Comparison of ENCODE assay signal across 10 mouse cellular contexts in the genomic region with DNA sequence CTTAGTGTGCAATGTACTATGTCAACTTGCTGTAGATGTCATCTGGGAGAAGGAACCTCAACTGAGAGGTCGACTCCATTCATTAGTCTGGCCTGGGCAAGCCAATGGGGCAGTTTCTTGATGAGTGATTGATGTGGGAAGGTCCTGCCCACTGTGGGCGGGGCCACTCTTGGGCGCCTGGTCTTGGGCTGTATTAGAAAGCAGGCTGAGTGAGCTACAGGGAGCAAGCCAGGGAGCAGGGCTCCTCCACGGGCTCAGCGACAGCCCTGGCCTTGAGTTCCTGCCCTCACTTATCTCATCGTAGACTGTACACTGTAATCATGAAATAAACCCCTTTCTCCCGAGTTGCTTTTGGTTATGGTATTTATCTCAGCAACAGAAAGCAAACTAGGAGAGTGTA. TPM values are rescaled to one million over a fixed set of nuclear protein-coding genes. Genes with fewer than 3 reads are reported as not detected.
A peak's percentile ranks its signal among the peaks of the same experiment; 100 is the strongest.
DNase-seq lines count a peak whose midpoint lies in the region.
"Had no signal": no experiment of that assay in that cellular context is flagged by ENCODE, and none has a peak within 500 bp of the region (broad histone marks: within the 10 kb centered on the region; RNA-seq: fewer than 3 reads in every experiment).

No protein-coding gene starts in this region.

- H3K9me3 ChIP-seq in embryonic facial prominence, embryonic 10.5 days, result no peaks in the 10 kb centered on the region
- H3K9me3 ChIP-seq: heart, embryonic 15.5 days had no signal

- peak; percentile 69 for DNase-seq in adrenal gland, adult 2 months
- no peak for DNase-seq in adrenal gland, postnatal 4 days (ENCODE audit: low spot score in 2 of 2)
- DNase-seq in A20 (ENCODE audit: low read depth, low spot score), result peak; percentile 54
- DNase-seq in embryonic facial prominence, embryonic 10.5 days (ENCODE audit: low spot score), result peak; percentile 50
- DNase-seq in lung, postnatal 36 days, result peak; percentile 54
- no peak for DNase-seq in cerebellum, postnatal 25 days
- no peak for DNase-seq in gastrocnemius, postnatal 36 days
- no peak for DNase-seq in layer of hippocampus, postnatal 36 days
- DNase-seq: cerebellum, adult 11-12 months had no signal

- intact Hi-C loops in gastrocnemius, postnatal 36 days (cut with DNase I), result no loop called here

- 16% methylated on average over 7 of the region's 7 CpGs for WGBS in embryonic facial prominence, embryonic 10.5 days

- H3K4me1 ChIP-seq in embryonic facial prominence, embryonic 10.5 days, result peaks cover 29% of the 10 kb centered on the region

- H3K27ac ChIP-seq in embryonic facial prominence, embryonic 10.5 days (replicated peaks), result no peak overlapping the region
- H3K27ac ChIP-seq: heart, embryonic 15.5 days had no signal

- H3K27me3 ChIP-seq in embryonic facial prominence, embryonic 10.5 days (replicated peaks; ENCODE audit: low read depth, poor library complexity, severe bottlenecking), result peaks cover 47% of the 10 kb centered on the region

- no peak overlapping the region; the same call in 1 of the 2 replicates for H3K4me3 ChIP-seq in embryonic facial prominence, embryonic 10.5 days
- H3K4me3 ChIP-seq: heart, embryonic 15.5 days had no signal

- no peaks in the 10 kb centered on the region for H3K36me3 ChIP-seq in embryonic facial prominence, embryonic 10.5 days (replicated peaks)
- H3K36me3 ChIP-seq: heart, embryonic 15.5 days had no signal

RNA-seq across cellular contexts. Expression of a gene that starts 5.2 kb away (rescaled TPM):
- total RNA-seq in adrenal gland, adult 2 months (2021), result 1 to 10 TPM in 1 of 2 experiments, under 1 TPM in 1; 0.52 to 1.1 TPM
- 0.16 and 0.21 TPM in 2 replicates for polyA plus RNA-seq in adrenal gland, adult 2 months (2012; rRNA removed)
- under 1 TPM; 0.50 to 0.82 TPM for total RNA-seq in adrenal gland, postnatal 4 days (2021)
- polyA plus RNA-seq in embryonic facial prominence, embryonic 10.5 days (2016; fragmentation: Nextera tagmentation; extraction: Ambion mirVana), result 0.51 and 0.75 TPM in 2 replicates
- not detected for total RNA-seq in gastrocnemius, postnatal 36 days (2021)
- total RNA-seq in layer of hippocampus, postnatal 36 days (2021), result under 1 TPM; 0.25 to 0.35 TPM

RNA-seq across cellular contexts. Expression of a gene that starts 27.7 kb away (rescaled TPM):
- total RNA-seq in adrenal gland, adult 2 months (2021), result 10 to 100 TPM; 37.1 to 41.8 TPM
- 88.8 and 105 TPM in 2 replicates for polyA plus RNA-seq in adrenal gland, adult 2 months (2012; rRNA removed)
- total RNA-seq in adrenal gland, postnatal 4 days (2021), result 10 to 100 TPM; 71.7 to 78.9 TPM
- polyA plus RNA-seq in embryonic facial prominence, embryonic 10.5 days (2016; fragmentation: Nextera tagmentation; extraction: Ambion mirVana), result 34.7 and 35.0 TPM in 2 replicates
- 1 to 10 TPM; 8.8 to 9.7 TPM for total RNA-seq in gastrocnemius, postnatal 36 days (2021)
- 10 to 100 TPM; 43.9 to 49.3 TPM for total RNA-seq in layer of hippocampus, postnatal 36 days (2021)

RNA-seq across cellular contexts. Expression of a gene that starts 39.1 kb away (rescaled TPM):
- total RNA-seq in adrenal gland, adult 2 months (2021), result not detected
- not detected in 2 replicates for polyA plus RNA-seq in adrenal gland, adult 2 months (2012; rRNA removed)
- not detected for total RNA-seq in adrenal gland, postnatal 4 days (2021)
- polyA plus RNA-seq in embryonic facial prominence, embryonic 10.5 days (2016; fragmentation: Nextera tagmentation; extraction: Ambion mirVana), result 0.17 and 0.58 TPM in 2 replicates
- not detected for total RNA-seq in gastrocnemius, postnatal 36 days (2021)
- under 1 TPM in 1 of 2 experiments, not detected in 1; 0.08 TPM for total RNA-seq in layer of hippocampus, postnatal 36 days (2021)
- polyA plus RNA-seq: heart, embryonic 15.5 days had no signal

RNA-seq across cellular contexts. Expression of a gene that starts 43.4 kb away (rescaled TPM):
- total RNA-seq in adrenal gland, adult 2 months (2021), result 10 to 100 TPM in 1 of 2 experiments, 1 to 10 TPM in 1; 9.6 to 10.6 TPM
- 39.5 and 48.0 TPM in 2 replicates for polyA plus RNA-seq in adrenal gland, adult 2 months (2012; rRNA removed)
- total RNA-seq in adrenal gland, postnatal 4 days (2021), result 10 to 100 TPM; 14.2 to 16.5 TPM
- polyA plus RNA-seq in embryonic facial prominence, embryonic 10.5 days (2016; fragmentation: Nextera tagmentation; extraction: Ambion mirVana), result 8.5 TPM in 2 replicates
- 1 to 10 TPM; 1.5 TPM for total RNA-seq in gastrocnemius, postnatal 36 days (2021)
- 10 to 100 TPM; 51.7 to 56.8 TPM for total RNA-seq in layer of hippocampus, postnatal 36 days (2021)

RNA-seq across cellular contexts. Expression of a gene that starts 56.4 kb away (rescaled TPM):
- total RNA-seq in adrenal gland, adult 2 months (2021), result 100 to 1,000 TPM in 1 of 2 experiments, 10 to 100 TPM in 1; 86.5 to 104 TPM
- 613 and 625 TPM in 2 replicates for polyA plus RNA-seq in adrenal gland, adult 2 months (2012; rRNA removed)
- 100 to 1,000 TPM; 106 to 112 TPM for total RNA-seq in adrenal gland, postnatal 4 days (2021)
- 79.8 and 84.9 TPM in 2 replicates for polyA plus RNA-seq in embryonic facial prominence, embryonic 10.5 days (2016; fragmentation: Nextera tagmentation; extraction: Ambion mirVana)
- 10 to 100 TPM; 52.5 to 62.7 TPM for total RNA-seq in gastrocnemius, postnatal 36 days (2021)
- 100 to 1,000 TPM; 161 to 176 TPM for total RNA-seq in layer of hippocampus, postnatal 36 days (2021)

Comparison
In these comparisons a context has a peak if more than half of its experiments do, and no peak if none do; other contexts are left out.
1. DNase-seq: peak in adrenal gland, adult 2 months (single experiment), A20 (single experiment), embryonic facial prominence, embryonic 10.5 days (single experiment) and lung, postnatal 36 days (single experiment); none in adrenal gland, postnatal 4 days (0 of 2), cerebellum, postnatal 25 days (0 of 2), gastrocnemius, postnatal 36 days (0 of 2) and layer of hippocampus, postnatal 36 days (0 of 2).